Mouse (Mus musculus): Measurements from ENCODE around the gene Csf3. TPM values are rescaled to one million over a fixed set of nuclear protein-coding genes. Genes with fewer than 3 reads are reported as not detected.
"Not testable (repeated sequence)": the region's sequence is repeated elsewhere in the genome, so short reads cannot be mapped to it uniquely, and the experiment has no call there.

Gene Csf3
- not detected in 2 replicates for polyA plus RNA-seq (2014; fragmentation: Nextera tagmentation; extraction: Ambion mirVana)

DNA sequence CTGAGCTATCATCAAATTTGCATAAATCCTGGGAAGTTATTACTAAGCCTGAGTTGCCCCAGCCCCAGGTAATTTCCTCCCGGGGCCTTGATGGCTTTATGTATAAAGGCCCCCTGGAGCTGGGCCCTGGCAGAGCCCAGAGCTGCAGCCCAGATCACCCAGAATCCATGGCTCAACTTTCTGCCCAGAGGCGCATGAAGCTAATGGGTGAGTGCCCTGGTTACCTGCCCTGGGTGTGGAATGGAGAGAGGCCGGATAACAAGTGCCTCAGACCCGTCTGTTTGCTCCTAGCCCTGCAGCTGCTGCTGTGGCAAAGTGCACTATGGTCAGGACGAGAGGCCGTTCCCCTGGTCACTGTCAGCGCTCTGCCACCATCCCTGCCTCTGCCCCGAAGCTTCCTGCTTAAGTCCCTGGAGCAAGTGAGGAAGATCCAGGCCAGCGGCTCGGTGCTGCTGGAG lies at the start of gene Csf3:
Csf3 (plus strand) TSS at position 51 of the 458 bp plus-strand sequence.
- Histone ChIP-seq H3K36me3 (ENCODE audit: control insufficient read depth, insufficient read depth, low read length) (peaks cover 23% of the 10 kb centered on the region), H3K4me3 (ENCODE audit: low read depth, low read length) (no peak within 1 kb of the TSS), H3K4me1 (ENCODE audit: control insufficient read depth, insufficient read depth, low read length) (no peaks in the 10 kb centered on the region), H3K9me3 (ENCODE audit: control insufficient read depth, low read length) (no peaks in the 10 kb centered on the region), H3K27me3 (replicated peaks; ENCODE audit: control insufficient read depth, insufficient read depth, low read length) (no peaks in the 10 kb centered on the region), H3K4me2 (ENCODE audit: low read depth, low read length) (no peak within 1 kb of the TSS), H3K9ac (ENCODE audit: low read depth, low read length) (peak within 1 kb of the TSS; percentile 11; the same call in 1 of the 2 replicates), H3K27ac (replicated peaks; ENCODE audit: low read depth, low read length) (no peak within 1 kb of the TSS)
- ATAC-seq (ENCODE audit: low read depth) = no peak
- no peak for DNase-seq (ENCODE audit: low spot score)
- WGBS = 33% methylated on average over 10 of the region's 10 CpGs

- DNase-seq (ENCODE audit: low spot score) = peak; percentile 45
- WGBS = 10% methylated on average over 6 of the region's 7 CpGs
- not testable (repeated sequence) for ATAC-seq (ENCODE audit: low read depth)
Observed at GRCm38 (mm10) chr11:98655076-98655475, 46.0 kb upstream of the Csf3 start.

GRCm38 (mm10) chr11:98660517-98660916 lies 40.5 kb upstream of the Csf3 start:
- peak; percentile 62; the same call in 1 of the 2 replicates for ATAC-seq (ENCODE audit: low read depth)
- 11% methylated on average over 6 of the region's 6 CpGs for WGBS
- H3K4me3 ChIP-seq (ENCODE audit: low read depth, low read length) = no peak overlapping the region
- H3K36me3 ChIP-seq (ENCODE audit: control insufficient read depth, insufficient read depth, low read length) = no peaks in the 10 kb centered on the region
- H3K9ac ChIP-seq (ENCODE audit: low read depth, low read length) = no peak overlapping the region
- no peaks in the 10 kb centered on the region for H3K9me3 ChIP-seq (ENCODE audit: control insufficient read depth, low read length)
- no peak overlapping the region for H3K27ac ChIP-seq (replicated peaks; ENCODE audit: low read depth, low read length)
- H3K4me2 ChIP-seq (ENCODE audit: low read depth, low read length) = no peak overlapping the region; the same call in 1 of the 2 replicates
- peak; percentile 74 for DNase-seq (ENCODE audit: low spot score)
- no peaks in the 10 kb centered on the region for H3K4me1 ChIP-seq (ENCODE audit: control insufficient read depth, insufficient read depth, low read length)
- H3K27me3 ChIP-seq (replicated peaks; ENCODE audit: control insufficient read depth, insufficient read depth, low read length) = no peaks in the 10 kb centered on the region

More at GRCm38 (mm10) chr11:98655076-98655475, 46.0 kb upstream of the Csf3 start:
- H3K9me3 ChIP-seq (ENCODE audit: control insufficient read depth, low read length); H3K27ac ChIP-seq (replicated peaks; ENCODE audit: low read depth, low read length); H3K4me3 ChIP-seq (ENCODE audit: low read depth, low read length); H3K27me3 ChIP-seq (replicated peaks; ENCODE audit: control insufficient read depth, insufficient read depth, low read length); H3K4me2 ChIP-seq (ENCODE audit: low read depth, low read length); H3K36me3 ChIP-seq (ENCODE audit: control insufficient read depth, insufficient read depth, low read length); H3K4me1 ChIP-seq (ENCODE audit: control insufficient read depth, insufficient read depth, low read length); H3K9ac ChIP-seq (ENCODE audit: low read depth, low read length): not testable (repeated sequence)

DNA sequence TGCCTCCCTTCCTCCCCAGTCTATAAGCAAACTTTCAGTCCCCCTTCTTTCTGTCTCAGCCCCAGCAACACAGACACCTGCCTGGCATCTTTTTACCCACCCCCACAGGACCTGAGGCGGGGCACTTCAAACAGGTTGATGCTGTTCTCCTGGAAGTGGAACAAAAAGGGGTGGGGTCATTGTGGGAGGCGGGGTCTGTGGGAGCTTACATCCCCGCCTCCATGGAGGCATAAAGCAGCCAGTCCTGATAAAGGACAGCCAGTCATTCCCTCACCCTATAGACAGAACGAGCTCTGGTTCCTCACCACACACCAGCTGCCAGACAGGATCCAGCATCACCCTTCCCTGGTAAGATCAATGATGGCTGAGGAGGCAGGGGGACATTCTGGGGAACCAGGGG lies 37.0 kb upstream of the Csf3 start, which contains the start of gene Gsdma:
Gsdma (plus strand) TSS at position 261 of the 400 bp plus-strand sequence.
- Histone ChIP-seq H3K27ac (replicated peaks; ENCODE audit: low read depth, low read length) (no peak within 1 kb of the TSS), H3K4me2 (ENCODE audit: low read depth, low read length) (no peak within 1 kb of the TSS), H3K4me1 (ENCODE audit: control insufficient read depth, insufficient read depth, low read length) (no peaks in the 10 kb centered on the region), H3K4me3 (ENCODE audit: low read depth, low read length) (no peak within 1 kb of the TSS), H3K36me3 (ENCODE audit: control insufficient read depth, insufficient read depth, low read length) (no peaks in the 10 kb centered on the region), H3K9me3 (ENCODE audit: control insufficient read depth, low read length) (no peaks in the 10 kb centered on the region), H3K27me3 (replicated peaks; ENCODE audit: control insufficient read depth, insufficient read depth, low read length) (peaks cover 5% of the 10 kb centered on the region), H3K9ac (ENCODE audit: low read depth, low read length) (no peak within 1 kb of the TSS)
- no peak for ATAC-seq (ENCODE audit: low read depth)
- 28% methylated on average over 4 of the region's 4 CpGs for WGBS
- DNase-seq (ENCODE audit: low spot score) = peak; percentile 10

DNA sequence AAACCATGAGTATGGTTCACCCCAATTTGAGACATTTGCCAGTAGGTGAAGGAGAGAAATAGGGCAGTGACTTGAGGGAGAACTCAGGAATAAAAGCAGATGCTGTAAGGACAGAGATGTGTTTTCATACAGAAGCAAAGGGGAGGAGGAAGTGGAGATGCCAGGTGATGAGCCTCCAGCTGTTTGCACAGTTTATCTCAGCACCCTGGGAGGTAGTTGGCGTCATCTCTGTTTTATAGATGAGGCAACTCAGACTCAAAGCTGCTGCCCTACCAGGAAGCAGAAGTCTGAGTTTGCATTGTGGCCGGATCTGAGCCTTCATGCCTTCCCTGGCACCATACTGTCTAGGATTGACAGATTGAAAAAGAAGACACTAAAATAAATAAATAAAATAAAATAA lies 32.1 kb upstream of the Csf3 start:
- Histone ChIP-seq H3K9me3 (ENCODE audit: control insufficient read depth, low read length) (no peaks in the 10 kb centered on the region), H3K27me3 (replicated peaks; ENCODE audit: control insufficient read depth, insufficient read depth, low read length) (peaks cover 5% of the 10 kb centered on the region), H3K4me2 (ENCODE audit: low read depth, low read length) (no peak overlapping the region), H3K9ac (ENCODE audit: low read depth, low read length) (no peak overlapping the region), H3K27ac (replicated peaks; ENCODE audit: low read depth, low read length) (no peak overlapping the region), H3K4me1 (ENCODE audit: control insufficient read depth, insufficient read depth, low read length) (no peaks in the 10 kb centered on the region), H3K36me3 (ENCODE audit: control insufficient read depth, insufficient read depth, low read length) (no peaks in the 10 kb centered on the region), H3K4me3 (ENCODE audit: low read depth, low read length) (no peak overlapping the region)
- 56% methylated on average over 2 of the region's 2 CpGs for WGBS
- no peak for DNase-seq (ENCODE audit: low spot score)
- no peak for ATAC-seq (ENCODE audit: low read depth)

DNA sequence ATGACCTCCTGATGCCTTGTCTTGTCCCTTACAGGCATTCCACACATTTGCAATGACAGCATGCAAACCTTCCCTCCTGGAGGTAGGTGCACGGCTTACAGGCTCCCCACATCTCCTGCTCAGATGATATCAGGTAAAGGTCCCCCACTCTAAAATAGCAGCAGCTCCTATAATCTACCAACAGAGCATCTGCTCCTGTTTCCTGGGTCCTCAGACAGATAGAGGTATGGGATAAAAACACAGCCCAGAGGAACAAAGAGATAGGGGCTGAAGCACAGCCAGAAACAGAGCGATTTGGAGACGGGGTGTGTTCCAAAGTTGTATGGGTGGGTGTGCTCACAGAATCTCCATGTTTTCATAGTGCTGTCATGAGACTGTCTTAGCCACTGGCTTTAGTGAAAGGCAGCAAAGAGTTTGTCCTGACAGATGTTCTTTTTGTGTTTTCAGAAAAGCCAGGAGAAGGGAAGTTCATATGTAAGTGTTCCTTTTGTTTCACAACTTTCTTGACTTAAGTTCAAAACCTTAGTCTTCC lies 29.7 kb upstream of the Csf3 start:
- no peak overlapping the region for H3K4me3 ChIP-seq (ENCODE audit: low read depth, low read length)
- peaks cover 5% of the 10 kb centered on the region for H3K27me3 ChIP-seq (replicated peaks; ENCODE audit: control insufficient read depth, insufficient read depth, low read length)
- H3K36me3 ChIP-seq (ENCODE audit: control insufficient read depth, insufficient read depth, low read length) = no peaks in the 10 kb centered on the region
- 81% methylated on average over 3 of the region's 3 CpGs for WGBS
- no peak overlapping the region for H3K27ac ChIP-seq (replicated peaks; ENCODE audit: low read depth, low read length)
- DNase-seq (ENCODE audit: low spot score) = no peak
- ATAC-seq (ENCODE audit: low read depth) = no peak
- H3K4me2 ChIP-seq (ENCODE audit: low read depth, low read length) = no peak overlapping the region
- H3K9me3 ChIP-seq (ENCODE audit: control insufficient read depth, low read length) = no peaks in the 10 kb centered on the region
- H3K4me1 ChIP-seq (ENCODE audit: control insufficient read depth, insufficient read depth, low read length) = no peaks in the 10 kb centered on the region
- no peak overlapping the region for H3K9ac ChIP-seq (ENCODE audit: low read depth, low read length)

- 63% methylated on average over 5 of the region's 5 CpGs for WGBS
- ATAC-seq (ENCODE audit: low read depth) = no peak
- Histone ChIP-seq H3K36me3 (ENCODE audit: control insufficient read depth, insufficient read depth, low read length) (no peaks in the 10 kb centered on the region), H3K4me3 (ENCODE audit: low read depth, low read length) (no peak overlapping the region), H3K9me3 (ENCODE audit: control insufficient read depth, low read length) (no peaks in the 10 kb centered on the region), H3K4me2 (ENCODE audit: low read depth, low read length) (no peak overlapping the region), H3K27ac (replicated peaks; ENCODE audit: low read depth, low read length) (no peak overlapping the region), H3K4me1 (ENCODE audit: control insufficient read depth, insufficient read depth, low read length) (no peaks in the 10 kb centered on the region), H3K9ac (ENCODE audit: low read depth, low read length) (no peak overlapping the region), H3K27me3 (replicated peaks; ENCODE audit: control insufficient read depth, insufficient read depth, low read length) (peaks cover 5% of the 10 kb centered on the region)
- no peak for DNase-seq (ENCODE audit: low spot score)
Observed at GRCm38 (mm10) chr11:98671857-98672256, 29.2 kb upstream of the Csf3 start.

- no peaks in the 10 kb centered on the region for H3K4me1 ChIP-seq (ENCODE audit: control insufficient read depth, insufficient read depth, low read length)
- DNase-seq (ENCODE audit: low spot score) (no peak), ATAC-seq (ENCODE audit: low read depth) (no peak)
- no peak overlapping the region for H3K27ac ChIP-seq (replicated peaks; ENCODE audit: low read depth, low read length)
- H3K4me2 ChIP-seq (ENCODE audit: low read depth, low read length) = no peak overlapping the region
- peaks cover 4% of the 10 kb centered on the region for H3K27me3 ChIP-seq (replicated peaks; ENCODE audit: control insufficient read depth, insufficient read depth, low read length)
- WGBS = 78% methylated on average over 5 of the region's 5 CpGs
- H3K9ac ChIP-seq (ENCODE audit: low read depth, low read length) = no peak overlapping the region
- H3K9me3 ChIP-seq (ENCODE audit: control insufficient read depth, low read length) = no peaks in the 10 kb centered on the region
- H3K36me3 ChIP-seq (ENCODE audit: control insufficient read depth, insufficient read depth, low read length) = no peaks in the 10 kb centered on the region
- no peak overlapping the region for H3K4me3 ChIP-seq (ENCODE audit: low read depth, low read length)
Observed at GRCm38 (mm10) chr11:98672482-98672881, 28.6 kb upstream of the Csf3 start.

DNA sequence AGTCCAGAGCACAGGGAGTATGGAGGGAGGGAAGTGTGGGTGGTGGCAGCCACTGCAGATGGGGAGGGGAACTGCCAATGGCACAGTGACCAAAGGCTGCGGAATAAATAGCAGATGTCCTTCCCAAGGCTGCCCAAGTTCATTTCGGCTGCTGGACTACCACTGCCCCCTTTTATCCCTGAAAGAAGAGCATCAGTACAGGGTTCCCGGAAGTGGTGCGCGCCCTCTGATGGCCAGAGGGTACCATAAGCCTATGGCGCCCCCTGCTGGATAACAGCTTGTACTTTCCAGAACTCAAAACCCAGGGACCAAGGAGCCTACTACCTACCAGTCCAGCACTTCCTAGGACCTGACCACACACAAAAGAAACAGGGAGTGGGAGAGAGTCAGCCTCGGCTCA lies 27.9 kb upstream of the Csf3 start:
- not testable (repeated sequence) for H3K36me3 ChIP-seq (ENCODE audit: control insufficient read depth, insufficient read depth, low read length); H3K27ac ChIP-seq (replicated peaks; ENCODE audit: low read depth, low read length); H3K4me3 ChIP-seq (ENCODE audit: low read depth, low read length); H3K4me2 ChIP-seq (ENCODE audit: low read depth, low read length); H3K9ac ChIP-seq (ENCODE audit: low read depth, low read length); H3K27me3 ChIP-seq (replicated peaks; ENCODE audit: control insufficient read depth, insufficient read depth, low read length); H3K9me3 ChIP-seq (ENCODE audit: control insufficient read depth, low read length); H3K4me1 ChIP-seq (ENCODE audit: control insufficient read depth, insufficient read depth, low read length)
- WGBS = 0% methylated on average over 3 of the region's 7 CpGs
- DNase-seq (ENCODE audit: low spot score) = peak; percentile 54
- peak; percentile 64; the same call in 1 of the 2 replicates for ATAC-seq (ENCODE audit: low read depth)

Measured in embryonic facial prominence, embryonic 14.5 days (tissue).